Mouse (Mus musculus) testis, adult 2 months (tissue): ENCODE data around the gene Lgals9.

Experiments used
- CTCF ChIP-seq: fragments of 200-500 bp; IDR thresholded peaks from 2 replicates; pipeline ENCODE4 v1.5.1; 2012; ENCODE audit warnings: low read depth, mild to moderate bottlenecking, inconsistent platforms, low read length, moderate library complexity; ENCODE audit not compliant: control insufficient read depth, insufficient read depth, insufficient replicate concordance
- POLR2A ChIP-seq: fragments of 200-500 bp; IDR thresholded peaks from 2 replicates; pipeline ENCODE4 v1.6.1; 2012; ENCODE audit warnings: low read depth, mild to moderate bottlenecking, inconsistent platforms, low read length, moderate library complexity; ENCODE audit not compliant: control insufficient read depth

GRCm38 (mm10) chr11:78959841-78960520, 24.8 kb downstream of the Lgals9 start:
- TF ChIP-seq POLR2A (no peak), CTCF (no peak)
